Mouse (Mus musculus) splenic B cell, adult 2 months (primary cell): ENCODE measurements around the gene Zbtb48.

Experiments used
- DNase-seq: peaks from one replicate; pipeline ENCODE4 v3.0.0-alpha.2; 2011; ENCODE audit warnings: low read depth, low spot score
- H3K27me3 ChIP-seq: 2 replicates; pipeline ENCODE4 v1.6.1; 2012; ENCODE audit warnings: mild to moderate bottlenecking, low read length, moderate library complexity, mixed read lengths; ENCODE audit not compliant: control insufficient read depth, poor library complexity, insufficient read depth, severe bottlenecking
- H3K36me3 ChIP-seq: 2 replicates; pipeline ENCODE4 v1.6.1; 2012; ENCODE audit warnings: mild to moderate bottlenecking, low read length, moderate library complexity, mixed read lengths; ENCODE audit not compliant: control insufficient read depth, poor library complexity, insufficient read depth, severe bottlenecking

Gene Zbtb48

DNA sequence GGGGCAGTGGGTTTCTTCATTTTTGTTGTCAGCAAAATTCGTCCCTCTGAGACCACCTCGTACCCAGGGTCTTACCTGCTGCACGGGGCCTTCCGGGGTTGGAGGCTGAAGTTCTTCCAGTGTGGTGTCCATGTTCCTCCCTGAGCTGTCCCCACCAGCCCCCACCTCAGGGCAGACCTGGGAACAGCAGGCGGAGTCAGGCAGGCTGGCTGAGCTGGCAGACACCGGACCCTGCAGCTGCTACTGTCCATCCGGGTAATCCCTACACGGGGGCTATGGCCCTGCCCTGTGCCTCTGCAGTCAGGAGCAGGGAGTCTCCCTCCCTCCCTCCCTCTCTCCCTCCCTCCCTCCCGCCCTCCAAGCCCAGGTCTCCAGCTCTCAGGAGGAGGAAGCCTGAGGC, 43.9 kb downstream of the Zbtb48 start:
- no peak for DNase-seq
- H3K36me3 ChIP-seq, result peaks cover 3% of the 10 kb centered on the region; the same call in 1 of the 2 replicates
- no peaks in the 10 kb centered on the region for H3K27me3 ChIP-seq

DNA sequence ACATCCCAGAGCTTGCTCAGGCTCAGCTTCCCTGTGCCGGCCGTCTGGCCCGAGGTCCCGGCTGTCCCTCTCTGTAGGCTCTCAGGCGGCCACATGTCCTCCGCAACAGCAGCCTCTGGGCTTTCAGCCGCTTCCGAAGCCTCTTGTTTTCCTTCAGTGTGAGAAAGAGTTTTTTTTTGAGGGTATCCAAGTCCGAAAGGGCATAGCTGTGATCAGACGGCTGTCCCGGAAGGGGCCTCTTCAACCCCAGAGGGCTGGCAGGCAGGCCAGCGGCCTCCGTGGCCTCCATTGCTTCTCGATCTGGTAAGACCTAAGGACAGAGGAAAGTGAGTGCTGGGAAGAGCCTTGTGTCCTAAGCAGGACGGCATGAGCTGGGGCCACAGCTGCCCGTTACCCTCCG, 44.4 kb downstream of the Zbtb48 start:
- no peak for DNase-seq
- Histone ChIP-seq H3K36me3 (peaks cover 3% of the 10 kb centered on the region; the same call in 1 of the 2 replicates), H3K27me3 (no peaks in the 10 kb centered on the region)

DNA sequence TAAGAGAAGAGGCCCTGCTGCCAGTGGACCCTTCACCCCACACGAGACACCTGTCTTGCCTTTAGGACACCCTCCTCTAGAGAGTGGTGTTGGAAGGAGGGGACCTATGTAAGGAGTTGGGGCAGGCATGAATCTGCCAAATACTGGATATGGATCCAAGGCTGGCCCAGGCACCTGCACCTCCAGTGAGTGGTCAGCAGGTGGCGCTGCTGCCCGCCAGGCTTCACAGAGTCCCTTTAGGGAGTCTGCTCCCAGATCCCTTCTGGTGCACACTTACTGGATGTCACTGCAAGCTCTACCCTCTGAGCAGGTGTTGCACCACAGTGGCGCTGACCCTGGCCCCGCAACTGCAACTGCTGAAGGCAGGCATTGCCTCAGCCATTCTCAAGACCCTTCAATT, 46.1 kb downstream of the Zbtb48 start:
- Histone ChIP-seq H3K36me3 (peaks cover 3% of the 10 kb centered on the region; the same call in 1 of the 2 replicates), H3K27me3 (no peaks in the 10 kb centered on the region)
- DNase-seq, result peak; percentile 79

DNA sequence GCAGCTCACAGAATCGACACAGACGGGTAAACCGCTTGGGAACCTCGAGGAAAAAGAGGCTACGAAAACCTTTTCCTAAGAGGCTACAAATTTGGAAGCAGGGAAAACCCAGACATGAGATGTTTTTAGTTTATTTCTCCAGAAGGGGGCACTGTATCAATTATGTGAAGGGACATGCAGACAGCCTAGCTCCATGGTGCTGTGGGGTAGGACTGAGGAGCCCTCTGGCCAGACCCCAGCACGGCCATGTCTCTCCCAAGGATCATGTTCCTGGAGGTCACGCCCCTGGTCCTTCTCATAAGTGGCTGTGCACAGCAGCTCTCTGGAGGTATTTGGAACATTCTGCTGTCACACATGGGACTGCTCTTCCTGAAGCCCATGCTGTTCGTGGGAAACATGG, 46.8 kb downstream of the Zbtb48 start:
- Histone ChIP-seq H3K27me3 (no peaks in the 10 kb centered on the region), H3K36me3 (peaks cover 3% of the 10 kb centered on the region; the same call in 1 of the 2 replicates)
- DNase-seq, result peak; percentile 48

DNA sequence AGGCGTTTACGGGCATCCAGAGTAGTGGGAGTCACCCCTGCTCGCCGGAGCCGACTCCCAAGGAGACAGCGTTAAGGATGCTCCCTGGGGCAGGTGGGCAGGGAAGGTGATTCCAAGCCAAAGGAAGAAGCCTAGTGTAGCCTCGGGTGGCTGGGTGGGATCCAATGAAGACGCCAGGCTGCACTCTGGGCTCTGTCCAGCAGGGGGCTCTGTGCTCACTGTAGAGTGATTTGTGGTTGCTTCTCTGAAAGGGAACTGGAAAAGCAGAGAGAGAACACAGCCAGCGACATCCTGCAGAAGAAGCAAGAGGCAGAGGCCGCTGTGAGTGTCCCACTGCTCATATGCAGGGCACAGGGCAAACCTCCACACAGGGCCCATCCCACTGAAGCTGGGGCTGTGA, 49.7 kb downstream of the Zbtb48 start:
- Histone ChIP-seq H3K36me3 (peaks cover 2% of the 10 kb centered on the region; the same call in 1 of the 2 replicates), H3K27me3 (no peaks in the 10 kb centered on the region)
- DNase-seq, result peak; percentile 86

DNA sequence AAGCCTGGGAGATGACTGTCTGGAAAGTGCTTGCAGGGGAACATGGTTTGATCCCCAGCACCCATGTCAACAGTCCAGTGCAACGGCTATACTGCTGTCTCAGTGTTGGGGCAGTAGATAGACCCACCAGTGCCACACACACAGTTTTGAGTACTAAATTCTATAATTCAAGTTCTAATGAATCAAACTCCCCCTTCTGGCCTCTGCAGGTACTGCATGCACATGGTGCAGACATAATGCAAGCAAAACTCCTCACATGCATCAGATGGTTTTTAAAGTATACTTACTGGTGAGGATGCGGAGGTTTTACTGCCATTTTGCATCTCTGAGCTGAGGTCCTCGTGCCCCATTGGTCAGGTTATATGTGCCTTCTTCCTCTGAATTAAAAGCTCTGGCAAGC, 52.0 kb downstream of the Zbtb48 start:
- Histone ChIP-seq H3K36me3 (peaks cover 2% of the 10 kb centered on the region; the same call in 1 of the 2 replicates), H3K27me3 (no peaks in the 10 kb centered on the region)
- DNase-seq, result peak; percentile 60

DNA sequence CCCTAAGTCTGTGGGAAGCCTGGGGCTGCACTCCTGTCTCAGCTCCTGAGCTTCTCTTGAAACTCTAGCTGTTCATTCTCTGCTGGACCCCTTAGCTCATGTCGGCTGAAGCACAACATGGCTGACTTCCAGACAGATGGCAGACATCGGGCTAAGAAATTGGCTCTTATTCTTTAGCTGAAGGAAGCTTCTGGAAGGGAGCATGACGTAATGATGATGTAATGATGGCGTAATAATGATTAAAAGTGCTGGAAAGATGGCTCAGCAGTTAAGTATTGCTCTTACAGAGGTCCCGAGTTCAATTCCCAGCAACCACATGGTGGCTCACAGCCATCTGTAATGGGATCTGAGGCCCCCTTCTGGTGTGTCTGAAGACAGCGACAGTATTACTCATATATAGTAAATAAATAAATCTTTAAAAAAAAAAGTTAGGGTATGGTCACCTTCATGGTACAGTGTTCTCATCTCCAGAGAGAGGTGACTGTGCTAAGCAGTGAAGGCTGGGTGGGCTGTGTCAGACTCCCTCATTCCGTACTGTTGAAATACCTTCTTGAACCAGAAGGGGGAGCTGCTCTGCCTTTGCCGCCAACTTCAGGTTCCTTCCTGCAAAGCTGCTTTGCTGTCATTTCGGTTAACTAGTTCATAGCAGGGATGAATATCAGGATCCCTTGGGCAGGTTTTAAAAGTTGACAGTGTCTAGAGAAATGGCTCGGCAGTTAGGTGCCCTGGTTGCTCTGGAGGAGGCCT, 55.1 kb downstream of the Zbtb48 start:
- DNase-seq, result peak; percentile 64

More for the DNA sequence above, 55.1 kb downstream of the Zbtb48 start:
- Histone ChIP-seq H3K27me3 (no peaks in the 10 kb centered on the region), H3K36me3 (peaks cover 2% of the 10 kb centered on the region; the same call in 1 of the 2 replicates)
